Mouse (Mus musculus) adrenal gland, adult 2 months (tissue): Measurements from ENCODE around the gene Hipk2. TPM values are rescaled to one million over a fixed set of nuclear protein-coding genes. Genes with fewer than 3 reads are reported as not detected.
A peak's percentile ranks its signal among the peaks of the same experiment; 100 is the strongest.

ENCODE experiments used
- DNase-seq: peaks from one replicate; pipeline ENCODE4 v3.0.0; 2021
- polyA plus RNA-seq: library from polyadenylated mRNA; depleted of rRNA; stranded (reverse); fragments of >200 nt; gene quantifications from 2 replicates; pipeline ENCODE4 v1.2.3, GENCODE M21; 2012
- total RNA-seq, 2 experiments: library from RNA; stranded (reverse); gene quantifications; 2 replicates each; pipeline ENCODE4 v1.2.3; 2021

Hipk2 gene
- total and polyA plus RNA-seq, 3 experiments = 97.1 to 163 (median 98.6) TPM

- peak; percentile 89 for DNase-seq
Observed at GRCm38 (mm10) chr6:38753729-38754128, 122.2 kb downstream of the Hipk2 start.

DNA sequence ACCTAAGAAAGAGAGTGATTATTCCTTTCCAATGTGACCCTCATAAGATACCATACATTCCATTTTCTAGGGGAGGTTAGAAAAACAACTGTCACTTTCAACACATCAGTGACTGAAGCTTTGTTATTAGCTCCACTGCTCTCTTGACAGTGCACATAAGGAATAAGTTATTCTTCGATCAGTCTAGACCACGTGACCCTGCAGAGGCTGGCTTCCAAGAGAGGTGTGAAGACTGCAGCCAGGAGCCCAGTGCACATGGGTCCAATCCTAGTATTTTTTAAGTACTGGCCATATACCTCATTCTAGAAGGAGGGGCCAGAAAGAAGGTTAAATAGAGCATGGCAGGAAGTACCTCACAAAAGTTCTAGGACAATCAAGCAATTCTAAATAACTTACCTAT, 122.9 kb downstream of the Hipk2 start:
- no peak for DNase-seq

- peak; percentile 39 for DNase-seq
Observed at GRCm38 (mm10) chr6:38752495-38752894, 123.5 kb downstream of the Hipk2 start.

- no peak for DNase-seq
Observed at GRCm38 (mm10) chr6:38748037-38748436, 127.9 kb downstream of the Hipk2 start.

- DNase-seq = no peak
Observed at GRCm38 (mm10) chr6:38743351-38743750, 132.6 kb downstream of the Hipk2 start.

- no peak for DNase-seq
Observed at GRCm38 (mm10) chr6:38742441-38742840, 133.5 kb downstream of the Hipk2 start.

DNA sequence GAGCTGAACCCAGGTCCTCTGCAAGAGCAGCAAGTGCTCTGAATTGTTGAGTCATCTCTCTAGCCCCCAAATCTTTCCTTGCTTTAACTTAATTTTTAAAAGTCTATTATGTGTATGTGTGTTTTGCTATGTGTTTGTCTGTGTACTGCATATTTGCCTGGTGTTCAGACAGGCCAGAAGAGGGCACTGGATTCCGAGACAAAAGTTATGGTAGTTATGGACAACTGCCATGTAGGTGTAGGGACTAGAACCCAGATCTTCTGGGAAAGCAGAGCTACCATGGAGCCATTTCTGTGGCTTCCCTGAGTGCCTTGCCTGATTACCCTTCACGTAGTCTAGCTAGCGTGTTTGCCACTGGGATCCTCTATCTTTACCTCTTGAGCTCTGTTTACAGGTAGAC, 134.9 kb downstream of the Hipk2 start:
- DNase-seq = no peak

DNA sequence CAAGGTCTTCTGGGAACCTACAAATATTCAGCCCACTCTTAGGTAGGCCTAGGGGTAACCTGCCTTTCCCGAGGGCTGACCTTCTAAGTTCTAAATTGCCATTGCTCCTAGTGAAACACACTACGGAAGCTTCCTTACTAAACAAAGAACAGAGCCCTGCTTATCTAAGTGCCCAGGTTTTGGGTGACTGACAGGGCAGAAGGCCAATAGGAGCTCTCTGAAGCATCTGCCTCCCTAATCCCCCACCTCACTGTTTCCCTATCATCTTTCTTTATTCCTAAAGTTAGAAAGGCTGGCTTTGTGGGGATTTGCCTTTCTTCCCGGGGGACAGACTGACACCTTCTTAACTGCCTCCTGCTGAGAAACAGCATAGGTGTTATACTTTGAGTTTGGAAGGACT, 136.7 kb downstream of the Hipk2 start:
- DNase-seq = no peak

GRCm38 (mm10) chr6:38737763-38738162, 138.2 kb downstream of the Hipk2 start:
- peak; percentile 59 for DNase-seq

DNA sequence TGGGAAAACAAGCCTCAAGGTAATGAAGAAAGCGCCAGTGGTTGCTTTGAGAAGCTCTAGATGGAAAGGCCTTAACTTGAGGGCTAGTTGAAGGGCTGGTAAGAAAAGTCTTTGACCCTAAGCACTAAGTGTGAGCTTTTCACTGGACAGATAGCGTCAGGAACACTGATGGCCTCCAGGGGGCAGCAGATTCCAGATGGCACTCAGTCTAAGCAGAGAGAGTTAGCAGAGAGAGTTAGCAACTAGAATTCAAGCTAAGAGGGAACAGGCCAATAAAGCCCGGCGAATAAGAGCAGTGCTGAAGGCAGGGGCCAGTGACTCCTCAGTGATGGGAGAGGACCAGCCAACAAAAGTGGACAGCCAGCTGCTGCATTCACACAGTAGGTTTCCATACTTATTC, 139.7 kb downstream of the Hipk2 start:
- DNase-seq = peak; percentile 78

GRCm38 (mm10) chr6:38732681-38733080, 143.3 kb downstream of the Hipk2 start:
- DNase-seq = no peak

- DNase-seq = no peak
Observed at GRCm38 (mm10) chr6:38730169-38731146, 145.5 kb downstream of the Hipk2 start.

DNA sequence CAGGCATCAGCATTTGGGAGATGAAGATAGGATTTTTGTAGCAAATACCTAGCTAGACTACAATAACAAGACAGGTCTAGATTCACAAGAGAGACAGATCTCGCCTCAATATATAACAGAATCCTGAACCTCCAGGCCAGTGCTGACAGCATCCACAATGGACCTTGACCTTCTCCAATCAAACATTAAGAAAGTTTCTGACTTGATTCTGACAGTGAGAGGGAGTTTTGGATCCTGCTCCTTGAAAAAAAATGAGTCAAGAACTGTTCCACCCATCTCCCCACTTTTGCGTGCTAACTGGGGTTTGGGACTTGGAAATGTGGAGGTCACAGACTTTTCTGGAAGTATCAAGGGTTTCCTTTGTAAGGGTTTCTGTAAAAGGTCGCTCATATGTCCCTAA, 150.4 kb downstream of the Hipk2 start:
- DNase-seq = no peak

DNA sequence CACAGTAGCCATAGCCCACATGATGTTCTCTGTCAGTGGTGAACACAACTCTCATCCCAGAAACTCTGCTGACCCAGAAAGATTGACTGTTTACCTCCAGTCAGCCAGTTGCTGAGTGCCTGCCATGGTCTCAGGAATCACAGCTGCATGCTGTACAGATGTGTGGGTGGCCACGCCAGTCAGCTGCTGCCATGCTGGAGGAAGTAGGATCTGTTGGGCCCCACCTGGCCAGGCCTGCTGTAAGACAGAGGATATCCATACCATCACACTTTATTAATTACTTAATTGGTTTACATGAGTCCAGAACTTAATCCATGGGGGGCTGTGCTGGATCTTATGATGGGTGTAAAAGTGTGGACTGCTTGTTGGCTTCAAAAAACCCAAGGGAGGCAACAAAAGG, 154.6 kb downstream of the Hipk2 start:
- no peak for DNase-seq

DNA sequence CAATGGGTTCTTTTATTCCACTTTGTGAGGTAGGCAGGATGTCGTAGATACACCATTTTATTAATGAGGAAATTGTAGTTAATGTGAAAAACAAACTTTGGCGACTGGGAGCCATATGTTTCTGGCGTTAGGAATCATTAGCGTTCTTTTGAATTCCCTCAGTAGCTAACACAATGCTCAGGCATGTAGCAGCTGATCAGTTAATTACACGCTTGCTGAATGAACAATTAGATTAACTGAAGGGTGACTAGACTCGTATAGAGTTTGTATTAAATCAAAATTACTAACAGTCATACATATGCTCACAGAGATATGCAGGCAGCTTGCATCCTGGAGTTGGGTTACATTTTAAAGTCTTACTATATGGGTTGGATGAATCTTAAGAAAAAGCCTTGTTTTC, 156.7 kb downstream of the Hipk2 start:
- no peak for DNase-seq

GRCm38 (mm10) chr6:38718625-38719024, 157.3 kb downstream of the Hipk2 start:
- DNase-seq = no peak

GRCm38 (mm10) chr6:38715881-38716280, 160.1 kb downstream of the Hipk2 start:
- no peak for DNase-seq

GRCm38 (mm10) chr6:38713957-38714898, 161.7 kb downstream of the Hipk2 start:
- DNase-seq = no peak

DNA sequence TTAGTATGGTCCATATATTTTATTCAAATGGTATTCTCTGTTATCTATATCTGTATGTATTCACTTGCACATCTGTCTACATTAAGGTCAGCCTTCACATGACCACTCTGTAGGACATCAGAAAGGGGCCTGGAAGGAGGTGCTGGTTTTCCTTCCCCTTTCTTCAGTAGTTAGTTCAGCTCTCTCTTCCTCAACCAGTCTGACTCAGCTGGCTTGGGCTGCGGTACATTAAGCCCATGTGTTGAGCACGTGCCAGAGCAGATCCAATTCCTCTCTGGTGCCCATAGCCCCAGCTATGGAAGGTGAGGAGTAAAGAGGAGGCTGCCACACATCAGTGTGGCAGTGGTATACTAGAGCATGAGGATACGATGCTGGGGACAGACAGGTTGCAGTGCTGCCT, 165.5 kb downstream of the Hipk2 start:
- DNase-seq = no peak

DNA sequence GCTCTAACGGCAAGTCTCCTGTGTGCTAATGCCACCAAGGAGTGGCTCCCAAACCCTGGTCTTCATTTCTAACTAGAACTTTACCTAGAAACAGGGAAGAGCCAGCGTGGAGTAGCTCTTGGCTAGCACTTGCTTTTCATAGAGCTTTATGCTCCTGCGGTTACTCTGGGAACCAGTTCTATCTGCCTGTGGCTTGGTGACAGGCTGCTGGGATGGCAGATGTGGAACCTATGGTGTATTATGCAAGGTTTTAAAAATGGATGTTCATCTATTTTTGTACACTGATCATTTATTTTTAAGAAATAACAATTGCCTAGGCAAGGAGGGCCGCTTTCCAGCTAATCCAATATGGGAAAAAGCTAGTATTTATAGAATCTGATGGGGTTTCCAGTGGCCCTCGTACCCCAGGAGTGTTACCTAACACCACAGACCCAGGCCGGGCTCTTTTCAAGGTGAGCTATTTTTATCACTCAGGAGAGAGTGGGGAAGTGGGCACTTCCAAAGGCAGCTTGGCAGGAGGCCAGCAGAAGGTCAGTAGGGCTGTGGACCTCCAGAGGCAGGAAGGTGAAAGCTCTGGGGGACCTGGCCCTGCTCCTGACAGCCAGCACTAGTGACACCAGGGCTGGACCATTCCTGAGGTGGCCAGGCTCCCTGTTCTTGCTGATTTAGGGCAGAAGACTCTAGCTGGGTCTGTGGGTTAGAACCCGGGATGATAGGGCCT, 171.5 kb downstream of the Hipk2 start:
- DNase-seq = no peak

DNA sequence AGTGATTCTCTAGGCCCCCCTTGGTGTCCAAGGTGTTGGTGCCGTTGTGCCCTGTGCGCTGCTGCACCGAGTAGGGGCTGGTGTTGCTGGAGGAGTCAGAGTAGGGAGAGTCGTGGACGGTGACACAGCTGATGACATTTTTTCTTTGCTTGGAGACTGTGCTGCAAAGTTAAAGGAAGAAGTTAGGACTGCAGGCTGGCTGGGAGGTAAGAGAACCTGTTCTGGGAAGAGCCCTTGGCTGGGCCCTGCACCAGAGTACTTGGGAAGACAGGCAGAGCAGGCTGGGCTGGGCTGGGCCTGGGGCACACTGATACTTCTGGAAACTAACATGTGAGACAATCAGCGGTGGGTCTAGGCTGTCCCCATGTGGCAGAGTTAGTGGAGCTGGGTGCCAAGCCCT, 172.4 kb downstream of the Hipk2 start:
- no peak for DNase-seq

- DNase-seq = peak; percentile 86
Observed at GRCm38 (mm10) chr6:38702810-38703399, 173.1 kb downstream of the Hipk2 start.
